Mouse (Mus musculus): ENCODE data around the gene Amhr2.

DNA sequence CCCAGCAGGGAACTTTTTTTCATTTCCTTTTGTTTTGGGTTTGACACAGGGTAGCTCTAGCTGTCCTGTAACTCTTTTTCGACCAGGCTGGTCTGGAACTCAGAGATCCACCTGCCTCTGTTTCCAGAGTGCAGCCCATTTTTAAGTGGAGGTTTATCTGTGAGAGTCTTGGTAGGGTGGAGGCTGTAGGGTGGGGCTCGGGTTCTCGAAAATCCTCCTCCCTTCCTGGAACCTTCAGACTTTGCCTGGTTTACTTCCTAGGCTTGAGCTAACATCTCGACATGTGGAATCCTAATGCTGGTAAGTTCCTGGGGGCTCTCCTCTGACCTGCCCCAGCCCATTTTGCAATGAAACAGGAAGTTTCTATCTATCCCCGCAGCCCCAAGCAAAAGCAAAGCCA, 14.7 kb downstream of the Amhr2 start:
- TF ChIP-seq CTCF (IDR thresholded peaks at IDR 0.05; ENCODE audit: low read depth) (no peak), EP300 (IDR thresholded peaks at IDR 0.05; ENCODE audit: low read depth) (no peak; the same call in 1 of the 2 replicates)
